Mouse (Mus musculus) midbrain, postnatal 0 days (tissue): ENCODE results near the gene Ermp1. TPM values are rescaled to one million over a fixed set of nuclear protein-coding genes. Genes with fewer than 3 reads are reported as not detected.
"Not testable (repeated sequence)": the region's sequence is repeated elsewhere in the genome, so short reads cannot be mapped to it uniquely, and the experiment has no call there.

ENCODE experiments used
- ATAC-seq: fragments of 200-750 bp; cut with Nextera tagmentation; 2 replicates; pipeline ENCODE4 v1.8.0; 2017; ENCODE audit warnings: moderate number of reproducible peaks, mild to moderate bottlenecking, moderate TSS enrichment, moderate library complexity; ENCODE audit not compliant: low FRiP score
- DNase-seq: peaks from one replicate; pipeline ENCODE4 v3.0.0-alpha.2; 2015; ENCODE audit warnings: low spot score
- H3K27ac ChIP-seq: fragments of 300-500 bp; sonication (generic); 2 replicates; pipeline ENCODE4 v1.5.1; 2014; ENCODE audit warnings: low read depth, mild to moderate bottlenecking, low read length, mixed read lengths
- H3K27me3 ChIP-seq: fragments of 300-500 bp; sonication (generic); 2 replicates; pipeline ENCODE4 v1.6.1; 2014; ENCODE audit warnings: low read length, control low read depth, mixed read lengths; ENCODE audit not compliant: insufficient read depth
- H3K36me3 ChIP-seq: fragments of 300-500 bp; sonication (generic); 2 replicates; pipeline ENCODE4 v1.6.1; 2014; ENCODE audit warnings: low read length, control low read depth, mixed read lengths; ENCODE audit not compliant: insufficient read depth
- H3K4me1 ChIP-seq: fragments of 300-500 bp; sonication (generic); 2 replicates; pipeline ENCODE4 v1.6.1; 2014; ENCODE audit warnings: mild to moderate bottlenecking, control low read depth, antibody characterized with exemption, low read length, mixed read lengths; ENCODE audit not compliant: insufficient read depth
- H3K4me2 ChIP-seq: fragments of 300-500 bp; sonication (generic); 2 replicates; pipeline ENCODE4 v1.6.1; 2014; ENCODE audit warnings: low read depth, mild to moderate bottlenecking, low read length, mixed read lengths; ENCODE audit not compliant: poor library complexity, severe bottlenecking
- H3K4me3 ChIP-seq: fragments of 300-500 bp; sonication (generic); 2 replicates; pipeline ENCODE4 v1.5.1; 2014; ENCODE audit warnings: low read depth, mild to moderate bottlenecking, low read length, moderate library complexity
- H3K9ac ChIP-seq: fragments of 300-500 bp; sonication (generic); replicated peaks from 2 replicates; pipeline ENCODE4 v1.6.1; 2014; ENCODE audit warnings: mild to moderate bottlenecking, low read length, moderate library complexity, mixed read lengths; ENCODE audit not compliant: poor library complexity, severe bottlenecking
- H3K9me3 ChIP-seq: fragments of 300-500 bp; sonication (generic); 2 replicates; pipeline ENCODE4 v1.6.1; 2016; ENCODE audit warnings: low read length, control low read depth
- CTCF ChIP-seq: IDR thresholded peaks from 2 replicates; pipeline ENCODE4 v1.5.1; 2016; ENCODE audit warnings: antibody characterized with exemption, mild to moderate bottlenecking
- WGBS: fragments of 180-500 bp; shearing (Covaris S2); extraction: QIAGEN DNeasy Blood & Tissue Kit; methylation state at CpG from one replicate; pipeline ENCODE4 v1.1.7; 2014; 5-methylcytosine and 5-hydroxymethylcytosine counted together
- polyA plus RNA-seq: library from polyadenylated mRNA; unstranded; fragments of >200 nt; fragmentation: Nextera tagmentation; extraction: Ambion mirVana; gene quantifications from 2 replicates; pipeline ENCODE4 v1.2.1, GENCODE M21; 2015
- total RNA-seq: library from RNA; depleted of rRNA; stranded (reverse); fragments of >200 nt; gene quantifications from 2 replicates; pipeline ENCODE4 v1.2.3, GENCODE M21; 2014

The Ermp1 gene
- total and polyA plus RNA-seq, 2 experiments from 2014 or later, result 9.6 to 15.8 TPM

GRCm38 (mm10) chr19:29604653-29605052 lies 43.6 kb downstream of the Ermp1 start:
- H3K4me1 ChIP-seq, result no peaks in the 10 kb centered on the region
- H3K4me3 ChIP-seq, result no peak overlapping the region
- no peak overlapping the region for H3K9ac ChIP-seq
- no peak for DNase-seq
- H3K9me3 ChIP-seq, result no peaks in the 10 kb centered on the region
- no peak overlapping the region for H3K27ac ChIP-seq
- 92% methylated on average over 3 of the region's 3 CpGs for WGBS
- H3K4me2 ChIP-seq, result no peak overlapping the region
- no peaks in the 10 kb centered on the region for H3K27me3 ChIP-seq
- peaks cover 16% of the 10 kb centered on the region for H3K36me3 ChIP-seq
- no peak for ATAC-seq
- no peak for TF ChIP-seq CTCF

DNA sequence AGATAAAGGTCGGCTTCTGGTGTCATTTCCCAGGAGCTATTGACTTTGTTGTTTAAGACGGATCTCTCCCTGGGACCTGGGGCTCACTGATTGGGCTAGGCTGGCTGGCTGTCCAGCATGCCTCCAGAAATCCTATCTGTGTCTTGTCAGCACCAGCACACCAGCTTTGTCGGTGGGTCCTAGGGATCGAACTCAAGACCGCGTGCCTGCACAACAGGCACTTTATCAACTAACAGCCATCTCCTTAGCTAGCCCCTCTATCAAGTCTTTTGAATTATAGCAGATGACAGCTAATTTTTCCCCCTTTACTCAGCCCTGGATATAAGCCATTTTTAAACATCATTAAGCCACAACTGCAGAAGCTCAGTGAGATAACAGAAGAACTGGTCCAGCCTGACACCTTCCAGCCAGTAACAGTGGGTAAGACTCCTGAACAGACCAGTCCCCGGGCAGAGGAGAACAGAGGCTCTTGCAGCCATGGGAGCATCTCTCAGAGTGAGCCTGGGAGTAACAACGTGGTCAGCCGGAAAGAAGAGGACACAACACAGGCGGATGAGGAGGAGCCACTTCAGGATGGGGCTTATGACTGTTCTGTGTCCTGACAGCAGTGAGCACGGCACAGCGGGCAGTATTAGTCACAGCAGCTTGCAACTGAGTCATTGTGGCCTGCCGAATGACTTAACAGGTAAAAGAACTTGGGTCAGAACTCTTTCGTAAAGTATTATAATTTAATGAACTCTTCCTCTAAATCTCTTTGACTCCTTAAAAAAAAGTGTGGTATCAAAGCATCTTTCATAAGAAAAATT lies 44.5 kb downstream of the Ermp1 start:
- Histone ChIP-seq H3K4me1 (no peaks in the 10 kb centered on the region), H3K27ac (no peak overlapping the region), H3K4me2 (no peak overlapping the region), H3K9me3 (no peaks in the 10 kb centered on the region), H3K9ac (no peak overlapping the region), H3K4me3 (no peak overlapping the region), H3K27me3 (no peaks in the 10 kb centered on the region), H3K36me3 (peaks cover 22% of the 10 kb centered on the region)
- no peak for TF ChIP-seq CTCF
- WGBS, result 84% methylated on average over 14 of the region's 14 CpGs
- DNase-seq (no peak), ATAC-seq (no peak)

DNA sequence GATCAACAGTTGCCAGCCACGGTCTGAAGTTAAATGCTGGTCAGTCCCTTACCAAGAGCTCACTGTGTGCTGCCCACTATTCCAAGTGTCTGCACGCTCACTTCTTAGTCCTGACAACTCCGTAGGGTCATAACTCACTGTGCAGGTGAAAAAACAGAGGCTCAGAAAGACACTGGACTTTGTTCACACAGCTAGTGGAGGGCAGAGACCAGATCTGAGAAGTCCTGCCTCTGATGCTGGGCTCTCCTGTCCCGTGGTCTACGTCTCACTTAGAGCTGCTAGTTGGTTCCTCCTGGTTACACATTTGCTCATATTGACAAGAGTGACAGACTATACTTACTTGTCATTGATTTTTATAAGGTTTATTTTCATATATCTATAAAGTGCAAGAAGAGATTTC lies 49.2 kb downstream of the Ermp1 start:
- Histone ChIP-seq H3K4me1 (no peaks in the 10 kb centered on the region), H3K27me3 (no peaks in the 10 kb centered on the region), H3K27ac (no peak overlapping the region), H3K36me3 (peaks cover 41% of the 10 kb centered on the region), H3K4me3 (no peak overlapping the region), H3K4me2 (no peak overlapping the region), H3K9me3 (no peaks in the 10 kb centered on the region), H3K9ac (no peak overlapping the region)
- 97% methylated on average over 5 of the region's 5 CpGs for WGBS
- TF ChIP-seq CTCF, result no peak
- ATAC-seq (no peak), DNase-seq (no peak)

DNA sequence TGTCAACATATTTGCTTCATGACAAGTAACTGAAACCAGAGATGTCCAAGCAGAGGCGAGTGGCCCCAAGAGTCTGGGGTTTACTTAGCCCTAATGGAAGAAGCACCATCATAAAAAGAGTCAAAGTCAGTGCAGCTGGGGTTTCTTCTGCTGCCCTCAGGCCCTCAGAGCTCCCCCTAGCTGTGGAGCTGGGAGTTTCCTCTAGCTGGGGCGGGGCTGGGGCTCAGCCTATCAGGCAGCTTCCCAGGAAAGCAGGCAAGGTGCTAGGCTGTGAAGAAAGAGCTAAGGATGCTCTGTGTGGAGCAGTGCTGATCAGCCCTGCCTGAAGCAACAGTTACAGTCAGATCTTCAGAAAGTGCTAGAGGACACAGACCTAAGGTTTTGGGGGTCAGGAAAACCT lies 51.2 kb downstream of the Ermp1 start:
- Histone ChIP-seq H3K4me3 (no peak overlapping the region), H3K27ac (no peak overlapping the region), H3K4me2 (no peak overlapping the region), H3K9me3 (no peaks in the 10 kb centered on the region), H3K36me3 (peaks cover 27% of the 10 kb centered on the region), H3K4me1 (no peaks in the 10 kb centered on the region), H3K27me3 (no peaks in the 10 kb centered on the region), H3K9ac (no peak overlapping the region)
- ATAC-seq (no peak), DNase-seq (no peak)
- 95% methylated on average over 2 of the region's 2 CpGs for WGBS
- TF ChIP-seq CTCF, result 0 out of 2 replicates have a peak, but pooled peaks have one; percentile 14

- H3K27ac ChIP-seq, result no peak overlapping the region
- H3K27me3 ChIP-seq, result no peaks in the 10 kb centered on the region
- no peak for TF ChIP-seq CTCF
- H3K4me2 ChIP-seq, result no peak overlapping the region
- no peak overlapping the region for H3K9ac ChIP-seq
- H3K36me3 ChIP-seq, result peaks cover 27% of the 10 kb centered on the region
- H3K9me3 ChIP-seq, result no peaks in the 10 kb centered on the region
- 96% methylated on average over 3 of the region's 3 CpGs for WGBS
- ATAC-seq (no peak), DNase-seq (no peak)
- no peak overlapping the region for H3K4me3 ChIP-seq
- H3K4me1 ChIP-seq, result no peaks in the 10 kb centered on the region
Measured at GRCm38 (mm10) chr19:29596276-29596675, 51.9 kb downstream of the Ermp1 start.

GRCm38 (mm10) chr19:29593783-29594182 lies 54.4 kb downstream of the Ermp1 start:
- not testable (repeated sequence) for ATAC-seq
- WGBS, result 44% methylated on average over 3 of the region's 3 CpGs
- H3K36me3 ChIP-seq, result peaks cover 20% of the 10 kb centered on the region

More at GRCm38 (mm10) chr19:29593783-29594182, 54.4 kb downstream of the Ermp1 start:
- H3K27ac ChIP-seq, H3K4me2 ChIP-seq, H3K9me3 ChIP-seq, H3K27me3 ChIP-seq, DNase-seq, H3K4me3 ChIP-seq, H3K4me1 ChIP-seq, H3K9ac ChIP-seq: not testable (repeated sequence)
